Mouse (Mus musculus) kidney, embryonic 14.5 days (tissue): Measurements from ENCODE around the gene Scn2b. TPM values are rescaled to one million over a fixed set of nuclear protein-coding genes. Genes with fewer than 3 reads are reported as not detected.

ENCODE experiments used
- ATAC-seq: fragments of 200-750 bp; cut with Nextera tagmentation; 2 replicates; pipeline ENCODE4 v1.8.0; 2017; ENCODE audit warnings: moderate number of reproducible peaks, mild to moderate bottlenecking, moderate TSS enrichment, moderate library complexity; ENCODE audit not compliant: low FRiP score, low TSS enrichment
- H3K27ac ChIP-seq: fragments of 300-500 bp; sonication (generic); 2 replicates; pipeline ENCODE4 v1.5.1; 2014; ENCODE audit warnings: low read depth, mild to moderate bottlenecking, low read length, moderate library complexity, mixed read lengths
- H3K27me3 ChIP-seq: fragments of 300-500 bp; sonication (generic); 2 replicates; pipeline ENCODE4 v1.6.1; 2014; ENCODE audit warnings: mild to moderate bottlenecking, low read length; ENCODE audit not compliant: control insufficient read depth, insufficient read depth
- H3K36me3 ChIP-seq: fragments of 300-500 bp; sonication (generic); 2 replicates; pipeline ENCODE4 v1.6.1; 2014; ENCODE audit warnings: low read length, mixed read lengths; ENCODE audit not compliant: control insufficient read depth, insufficient read depth
- H3K4me1 ChIP-seq: fragments of 300-500 bp; sonication (generic); 2 replicates; pipeline ENCODE4 v1.6.1; 2014; ENCODE audit warnings: low read length, mixed read lengths; ENCODE audit not compliant: control insufficient read depth, insufficient read depth
- H3K4me2 ChIP-seq: fragments of 300-500 bp; sonication (generic); replicated peaks from 2 replicates; pipeline ENCODE4 v1.6.1; 2014; ENCODE audit warnings: low read depth, mild to moderate bottlenecking, low read length
- H3K4me3 ChIP-seq: fragments of 300-500 bp; sonication (generic); 2 replicates; pipeline ENCODE4 v1.5.1; 2014; ENCODE audit warnings: mild to moderate bottlenecking, low read length
- H3K9ac ChIP-seq: fragments of 300-500 bp; sonication (generic); 2 replicates; pipeline ENCODE4 v1.6.1; 2014; ENCODE audit warnings: low read depth, mild to moderate bottlenecking, low read length, moderate library complexity
- H3K9me3 ChIP-seq: fragments of 300-500 bp; sonication (generic); 2 replicates; pipeline ENCODE4 v1.6.1; 2016; ENCODE audit warnings: low read length; ENCODE audit not compliant: control insufficient read depth
- WGBS: fragments of 180-500 bp; shearing (Covaris S2); extraction: QIAGEN DNeasy Blood & Tissue Kit; methylation state at CpG from one replicate; pipeline ENCODE4 v1.1.7; 2014; 5-methylcytosine and 5-hydroxymethylcytosine counted together
- polyA plus RNA-seq: library from polyadenylated mRNA; unstranded; fragments of >200 nt; fragmentation: Nextera tagmentation; extraction: Ambion mirVana; gene quantifications from 2 replicates; pipeline ENCODE4 v1.2.1, GENCODE M21; 2014

Gene Scn2b
- polyA plus RNA-seq, 1 experiment from 2014 or later, result 5.3 TPM

- H3K4me3 ChIP-seq, result no peak overlapping the region
- no peak overlapping the region for H3K9ac ChIP-seq
- H3K4me2 ChIP-seq, result no peak overlapping the region
- no peak for ATAC-seq
- H3K4me1 ChIP-seq, result 0 out of 2 replicates have a peak, but pooled peaks cover 3% of the 10 kb centered on the region
- WGBS, result 52% methylated on average over 4 of the region's 4 CpGs
- no peaks in the 10 kb centered on the region for H3K36me3 ChIP-seq
- H3K27ac ChIP-seq, result no peak overlapping the region
- H3K27me3 ChIP-seq, result no peaks in the 10 kb centered on the region
- no peaks in the 10 kb centered on the region for H3K9me3 ChIP-seq
Observed at GRCm38 (mm10) chr9:45092641-45093040, 24.9 kb upstream of the Scn2b start.

DNA sequence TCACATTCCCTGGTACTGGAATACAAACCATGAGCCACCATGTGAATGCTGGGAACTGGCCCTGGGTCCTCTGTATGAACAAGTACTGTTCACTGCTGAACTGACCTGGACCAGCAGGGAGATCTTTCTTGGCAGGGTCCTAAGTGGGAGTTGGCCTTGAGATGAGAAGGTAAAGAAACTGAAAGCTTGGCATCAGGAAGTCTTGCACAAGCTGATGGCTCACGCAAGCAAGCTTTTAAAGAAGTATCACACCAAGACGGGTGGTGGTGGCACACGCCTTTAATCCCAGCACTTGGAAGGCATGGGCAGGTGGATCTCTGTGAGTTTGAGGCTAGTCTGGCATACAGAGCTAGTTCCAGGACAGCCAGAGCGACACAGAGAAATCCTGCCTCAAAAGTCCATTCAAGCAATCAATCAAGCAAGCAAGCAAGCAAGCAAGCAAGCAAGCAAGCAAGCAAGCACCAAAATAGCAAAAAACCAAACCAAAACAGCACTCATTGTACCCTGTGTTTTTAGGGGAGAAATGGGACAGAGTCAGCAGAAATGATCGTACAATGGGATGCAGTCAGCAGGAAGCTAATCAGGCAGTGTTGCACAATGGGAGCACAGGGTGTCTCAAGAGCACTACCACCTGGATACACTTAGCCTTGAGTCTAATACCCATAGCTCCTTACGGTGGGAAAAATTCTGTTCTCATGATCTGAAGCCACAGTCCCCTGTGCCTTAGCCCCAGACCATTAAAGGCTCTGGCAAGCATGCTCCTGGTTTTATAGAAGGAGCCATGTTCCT, 22.2 kb upstream of the Scn2b start:
- Histone ChIP-seq H3K36me3 (no peaks in the 10 kb centered on the region), H3K4me2 (no peak overlapping the region)
- WGBS, result 85% methylated on average over 6 of the region's 6 CpGs

GRCm38 (mm10) chr9:45097877-45098276, 19.7 kb upstream of the Scn2b start:
- no peaks in the 10 kb centered on the region for H3K36me3 ChIP-seq
- no peak overlapping the region for H3K27ac ChIP-seq
- no peaks in the 10 kb centered on the region for H3K27me3 ChIP-seq
- 92% methylated on average over 5 of the region's 5 CpGs for WGBS
- H3K4me2 ChIP-seq, result no peak overlapping the region
- H3K9me3 ChIP-seq, result no peaks in the 10 kb centered on the region
- no peaks in the 10 kb centered on the region for H3K4me1 ChIP-seq
- H3K9ac ChIP-seq, result no peak overlapping the region
- no peak overlapping the region for H3K4me3 ChIP-seq
- ATAC-seq, result no peak

More for the DNA sequence above, 22.2 kb upstream of the Scn2b start:
- Histone ChIP-seq H3K27me3 (no peaks in the 10 kb centered on the region), H3K9ac (no peak overlapping the region), H3K4me1 (0 out of 2 replicates have a peak, but pooled peaks cover 3% of the 10 kb centered on the region), H3K27ac (no peak overlapping the region), H3K9me3 (no peaks in the 10 kb centered on the region), H3K4me3 (no peak overlapping the region)
- ATAC-seq, result no peak

GRCm38 (mm10) chr9:45098426-45098825, 19.2 kb upstream of the Scn2b start:
- no peak overlapping the region for H3K4me2 ChIP-seq
- H3K27ac ChIP-seq, result no peak overlapping the region
- H3K9ac ChIP-seq, result no peak overlapping the region
- ATAC-seq, result no peak
- H3K4me1 ChIP-seq, result no peaks in the 10 kb centered on the region
- WGBS, result 34% methylated on average over 3 of the region's 3 CpGs
- H3K27me3 ChIP-seq, result no peaks in the 10 kb centered on the region
- H3K4me3 ChIP-seq, result no peak overlapping the region
- H3K36me3 ChIP-seq, result no peaks in the 10 kb centered on the region
- no peaks in the 10 kb centered on the region for H3K9me3 ChIP-seq

GRCm38 (mm10) chr9:45102528-45102927, 15.1 kb upstream of the Scn2b start:
- Histone ChIP-seq H3K9ac (no peak overlapping the region), H3K9me3 (no peaks in the 10 kb centered on the region), H3K36me3 (no peaks in the 10 kb centered on the region), H3K27ac (no peak overlapping the region), H3K27me3 (no peaks in the 10 kb centered on the region), H3K4me1 (no peaks in the 10 kb centered on the region), H3K4me2 (no peak overlapping the region), H3K4me3 (no peak overlapping the region)
- WGBS, result 56% methylated on average over 1 of the region's 1 CpGs
- ATAC-seq, result no peak

DNA sequence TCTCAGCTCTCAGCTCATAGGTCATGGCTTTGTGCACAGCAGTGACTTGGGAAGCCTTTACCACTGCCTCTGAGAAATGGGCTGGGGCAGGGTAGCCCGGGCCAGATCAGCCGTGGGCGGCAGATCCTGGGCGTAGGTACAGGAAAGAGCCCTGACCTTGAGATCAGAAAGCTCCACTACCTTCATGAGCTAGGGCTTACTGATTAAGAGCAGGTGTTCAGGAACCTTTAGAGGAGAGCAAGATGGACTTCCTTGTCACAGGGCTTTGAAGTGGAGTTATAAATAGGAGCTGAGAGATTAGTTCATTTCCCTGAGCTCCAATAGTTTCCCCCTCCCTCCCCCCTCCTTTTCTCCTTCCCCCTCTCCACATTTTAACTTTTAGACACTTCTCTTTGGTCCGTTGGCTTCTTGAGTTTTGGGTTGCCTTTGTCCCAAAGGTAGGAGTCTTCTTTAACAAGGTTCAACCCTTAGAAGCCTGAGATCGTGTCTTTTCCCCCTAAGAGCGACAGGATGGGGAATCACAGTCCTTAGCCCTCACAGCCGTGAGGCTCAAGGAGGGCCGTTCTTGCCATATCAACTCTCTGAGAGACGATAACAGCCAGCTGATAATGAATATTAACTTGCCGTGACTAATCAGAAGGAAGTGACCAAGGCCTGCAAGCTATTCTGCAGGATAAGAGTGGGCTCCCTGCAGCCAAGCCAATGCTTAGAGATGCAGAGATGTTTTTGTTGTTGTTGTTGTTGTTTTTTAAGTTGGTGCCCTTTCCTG, 14.2 kb upstream of the Scn2b start:
- WGBS, result 54% methylated on average over 11 of the region's 11 CpGs
- H3K4me3 ChIP-seq, result no peak overlapping the region
- H3K9me3 ChIP-seq, result no peaks in the 10 kb centered on the region
- no peak overlapping the region for H3K4me2 ChIP-seq
- no peaks in the 10 kb centered on the region for H3K36me3 ChIP-seq
- no peaks in the 10 kb centered on the region for H3K27me3 ChIP-seq
- H3K9ac ChIP-seq, result no peak overlapping the region
- ATAC-seq, result no peak
- no peak overlapping the region for H3K27ac ChIP-seq
- H3K4me1 ChIP-seq, result no peaks in the 10 kb centered on the region

DNA sequence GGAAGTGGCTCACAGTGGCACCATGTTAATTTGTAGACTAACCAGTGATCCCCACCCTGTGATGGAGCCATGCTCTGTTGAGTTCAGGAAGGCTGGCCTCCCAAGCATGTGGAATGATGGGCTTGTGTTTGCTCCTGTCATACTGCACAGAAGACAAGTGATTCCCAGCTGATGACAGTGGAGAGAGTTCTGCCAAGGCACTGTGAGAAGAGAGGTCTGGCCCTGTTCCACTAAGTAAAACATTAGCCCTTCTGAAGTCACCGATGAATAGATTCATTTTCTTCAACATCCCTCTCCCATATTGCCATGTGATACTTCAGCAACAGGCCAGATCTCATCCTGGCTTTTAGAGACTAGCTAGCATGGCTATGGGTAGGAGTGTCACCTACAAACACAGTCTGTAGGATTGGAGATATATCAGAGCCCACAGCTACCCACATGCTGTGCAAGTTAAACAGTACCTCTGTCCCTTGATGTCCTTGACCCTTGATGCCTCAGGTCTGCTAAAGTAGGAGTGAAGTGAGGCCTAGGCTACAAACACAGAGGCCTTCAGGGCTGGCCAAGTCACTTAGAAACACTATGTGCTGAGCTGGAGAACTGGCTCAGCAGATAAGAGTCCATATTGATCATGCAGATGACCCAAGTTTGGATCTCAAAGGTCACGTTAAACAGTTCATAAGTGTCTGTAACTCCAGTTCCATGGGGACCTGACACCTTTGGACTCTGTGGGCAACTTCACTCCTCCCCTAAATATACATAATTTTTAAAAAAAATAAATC, 11.8 kb upstream of the Scn2b start:
- no peak for ATAC-seq
- no peak overlapping the region for H3K27ac ChIP-seq
- H3K4me1 ChIP-seq, result no peaks in the 10 kb centered on the region
- no peak overlapping the region for H3K4me3 ChIP-seq
- H3K36me3 ChIP-seq, result no peaks in the 10 kb centered on the region
- H3K4me2 ChIP-seq, result no peak overlapping the region
- H3K9ac ChIP-seq, result no peak overlapping the region
- WGBS, result 87% methylated on average over 2 of the region's 2 CpGs
- H3K27me3 ChIP-seq, result no peaks in the 10 kb centered on the region
- H3K9me3 ChIP-seq, result no peaks in the 10 kb centered on the region

DNA sequence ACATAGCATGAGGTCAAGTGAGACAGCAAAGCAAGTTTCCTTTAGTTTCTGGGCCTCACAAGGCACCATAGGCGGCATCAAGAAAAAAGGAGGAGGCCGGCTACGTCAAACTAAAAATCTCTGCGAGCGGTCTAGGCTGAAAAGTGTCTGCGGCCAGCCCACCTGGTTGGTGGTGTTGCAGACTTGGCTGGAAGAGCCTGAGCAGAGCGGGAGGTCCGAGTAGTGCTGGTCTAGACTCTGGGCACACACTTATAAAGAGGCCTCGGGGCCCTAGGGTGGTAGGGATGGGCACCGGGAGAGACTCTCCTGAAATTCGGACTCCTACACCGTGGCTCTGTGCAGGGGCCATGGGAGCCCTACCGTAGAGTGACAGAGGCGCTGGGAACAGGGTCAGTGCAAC, 1.9 kb upstream of the Scn2b start:
- H3K27ac ChIP-seq, result no peak overlapping the region

More for the DNA sequence above, 1.9 kb upstream of the Scn2b start:
- no peaks in the 10 kb centered on the region for H3K27me3 ChIP-seq
- ATAC-seq, result peak; percentile 65
- H3K4me1 ChIP-seq, result peaks cover 11% of the 10 kb centered on the region
- peak overlapping the region; percentile 45 for H3K9ac ChIP-seq
- H3K4me3 ChIP-seq, result peak overlapping the region; percentile 37
- H3K36me3 ChIP-seq, result no peaks in the 10 kb centered on the region
- peak overlapping the region; percentile 49 for H3K4me2 ChIP-seq
- 2% methylated on average over 14 of the region's 14 CpGs for WGBS
- no peaks in the 10 kb centered on the region for H3K9me3 ChIP-seq
